Mouse (Mus musculus): ENCODE results near the gene Golga5. TPM values are rescaled to one million over a fixed set of nuclear protein-coding genes. Genes with fewer than 3 reads are reported as not detected.

The Golga5 gene
- total RNA-seq (2021), result 10 to 100 TPM; 22.5 to 25.1 TPM
- long read RNA-seq, transcript Golga5-202 (13 exons, 2,827 nt), result major isoform, 14 of 19 reads
- long read RNA-seq, partial matches to known transcripts, result 3 of 19 reads
- long read RNA-seq, other reads (novel, unspliced or antisense), result 2 of 19 reads

DNA sequence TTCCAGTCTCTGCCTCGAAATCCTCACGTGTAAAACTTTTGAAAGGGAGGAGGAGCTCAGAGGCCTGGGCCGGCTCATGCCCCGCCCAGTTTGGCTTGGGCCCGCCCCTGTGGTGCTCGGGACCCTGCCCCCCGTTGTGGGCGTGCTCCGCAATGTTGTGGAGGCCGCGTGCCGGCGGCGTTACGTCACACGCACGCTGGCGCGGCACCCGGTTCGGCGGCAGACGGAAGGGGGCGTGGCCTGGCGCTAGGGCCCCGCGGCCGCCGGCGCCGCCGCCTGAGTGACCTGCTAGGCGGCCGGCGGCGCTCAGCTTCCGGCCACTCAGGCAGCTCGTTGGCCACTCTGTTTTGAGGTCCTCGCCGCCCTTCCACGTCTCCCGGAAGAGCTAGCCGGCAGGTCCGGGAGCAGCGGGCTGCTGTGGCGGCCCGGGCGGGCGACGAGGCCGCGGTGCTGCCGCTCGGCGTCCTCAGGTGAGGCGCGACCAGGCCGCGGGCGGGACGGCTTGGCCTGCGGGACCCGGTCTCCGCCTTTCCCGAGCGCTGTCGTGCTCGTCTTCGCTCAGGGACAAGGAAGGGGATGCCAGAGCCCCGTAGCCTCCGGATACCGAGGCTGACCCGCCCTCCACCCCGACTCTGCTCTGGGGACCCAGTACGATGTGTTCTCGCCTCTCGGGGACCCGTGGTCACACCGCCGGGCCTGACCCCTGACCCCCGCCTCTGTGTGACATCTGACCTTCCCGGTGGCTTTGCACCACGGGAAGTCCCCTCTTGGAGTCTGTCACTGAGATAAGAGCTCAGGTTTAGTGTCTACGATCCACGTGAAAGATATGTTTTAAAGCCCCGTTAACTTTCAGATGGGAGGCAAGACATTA lies at the start of gene Golga5:
TSS of gene Golga5 (plus strand) at position 242 of the 871 bp plus-strand sequence.
- peak; percentile 96 to 98 for DNase-seq (ENCODE audit: low spot score in 2 of 2)

DNA sequence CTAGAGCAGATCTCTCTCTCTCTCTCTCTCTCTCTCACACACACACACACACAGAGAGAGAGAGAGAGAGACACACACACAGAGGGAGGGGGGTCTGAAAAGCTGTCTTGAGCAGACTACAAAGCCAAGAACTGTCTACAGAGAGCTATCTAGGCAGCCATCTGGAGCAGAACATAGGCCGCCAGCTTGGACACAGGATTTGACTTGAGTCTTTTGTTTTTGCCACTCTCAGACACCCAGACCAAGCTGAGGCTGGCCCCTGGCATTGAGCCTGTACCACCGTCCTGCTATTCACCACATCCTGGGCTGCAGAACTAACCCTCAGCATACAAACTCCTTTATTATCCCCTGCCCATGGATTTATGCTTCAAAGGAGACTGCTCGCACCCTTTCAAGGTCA lies 49.4 kb upstream of the Golga5 start:
- DNase-seq (ENCODE audit: low spot score in 2 of 2), result peak in 1 of 2 experiments; percentile 48

DNA sequence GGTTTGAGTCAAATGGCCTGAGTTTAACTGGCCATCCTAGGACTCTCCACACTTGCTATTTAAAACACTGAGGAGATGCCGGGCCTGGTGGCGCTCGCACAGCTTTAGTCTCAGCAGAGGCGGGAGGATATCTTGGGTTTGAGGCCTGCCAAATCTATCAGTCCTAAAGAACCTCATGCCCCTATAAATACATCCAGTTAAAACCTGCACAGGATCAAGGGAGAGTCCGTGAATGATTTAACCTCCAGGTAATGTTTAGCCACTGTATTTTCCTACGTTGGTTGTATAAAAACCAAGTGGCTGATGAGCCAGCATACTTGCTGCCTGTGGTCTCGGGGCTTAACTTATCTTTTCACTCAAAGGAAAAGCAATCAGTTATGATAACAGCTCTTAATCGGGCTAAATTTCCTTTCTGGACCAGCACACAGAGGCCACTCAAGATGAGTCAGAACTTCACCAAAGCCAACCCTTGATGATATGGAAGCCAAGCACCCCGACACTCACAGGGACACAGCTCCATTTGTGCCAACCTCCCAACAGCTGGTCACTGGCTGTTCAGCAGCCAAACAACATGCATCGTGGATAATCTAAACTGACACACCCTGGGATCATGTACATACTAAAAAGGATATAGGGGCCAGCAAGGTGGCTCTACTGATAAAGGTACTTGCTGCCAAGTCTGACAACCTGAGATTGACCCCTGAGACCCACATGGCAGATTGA lies 48.6 kb upstream of the Golga5 start:
- no peak for DNase-seq (ENCODE audit: low spot score in 2 of 2)

GRCm38 (mm10) chr12:102422065-102422464 lies 46.9 kb upstream of the Golga5 start:
- no peak for DNase-seq (ENCODE audit: low spot score in 2 of 2)

- no peak for DNase-seq (ENCODE audit: low spot score in 2 of 2)
These were observed 46.2 kb upstream of the Golga5 start for GRCm38 (mm10) chr12:102422623-102423320.

GRCm38 (mm10) chr12:102423625-102424024 lies 45.3 kb upstream of the Golga5 start:
- no peak for DNase-seq (ENCODE audit: low spot score in 2 of 2)

- DNase-seq (ENCODE audit: low spot score in 2 of 2), result no peak
These were observed 44.5 kb upstream of the Golga5 start for GRCm38 (mm10) chr12:102424456-102424855.

GRCm38 (mm10) chr12:102425048-102425578 lies 43.8 kb upstream of the Golga5 start:
- no peak for DNase-seq (ENCODE audit: low spot score in 2 of 2)

GRCm38 (mm10) chr12:102426285-102426684 lies 42.6 kb upstream of the Golga5 start:
- no peak for DNase-seq (ENCODE audit: low spot score in 2 of 2)

DNA sequence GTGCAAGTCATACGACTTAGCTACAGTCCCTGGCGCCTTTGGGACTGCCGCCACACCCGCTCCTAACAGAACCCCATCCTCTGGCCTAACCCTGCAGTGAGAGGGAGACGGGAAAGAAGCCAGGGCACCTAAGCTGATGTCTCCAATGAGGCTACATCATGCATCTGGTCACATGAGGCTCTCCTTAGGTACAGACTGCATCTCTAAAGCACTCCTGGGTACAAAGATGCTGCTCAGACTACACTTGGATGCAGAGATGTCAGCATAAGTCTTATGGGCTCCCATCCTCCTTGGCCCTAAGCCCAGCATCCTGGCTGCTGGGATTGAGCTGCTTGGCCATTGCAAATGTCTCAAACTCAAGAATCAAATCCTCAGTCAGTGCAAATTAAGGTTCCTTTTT lies 39.3 kb upstream of the Golga5 start:
- DNase-seq (ENCODE audit: low spot score in 2 of 2), result no peak

GRCm38 (mm10) chr12:102430228-102430627 lies 38.7 kb upstream of the Golga5 start:
- DNase-seq (ENCODE audit: low spot score in 2 of 2), result no peak

GRCm38 (mm10) chr12:102432238-102432637 lies 36.7 kb upstream of the Golga5 start:
- DNase-seq (ENCODE audit: low spot score in 2 of 2), result no peak

GRCm38 (mm10) chr12:102434107-102434506 lies 34.8 kb upstream of the Golga5 start:
- no peak for DNase-seq (ENCODE audit: low spot score in 2 of 2)

DNA sequence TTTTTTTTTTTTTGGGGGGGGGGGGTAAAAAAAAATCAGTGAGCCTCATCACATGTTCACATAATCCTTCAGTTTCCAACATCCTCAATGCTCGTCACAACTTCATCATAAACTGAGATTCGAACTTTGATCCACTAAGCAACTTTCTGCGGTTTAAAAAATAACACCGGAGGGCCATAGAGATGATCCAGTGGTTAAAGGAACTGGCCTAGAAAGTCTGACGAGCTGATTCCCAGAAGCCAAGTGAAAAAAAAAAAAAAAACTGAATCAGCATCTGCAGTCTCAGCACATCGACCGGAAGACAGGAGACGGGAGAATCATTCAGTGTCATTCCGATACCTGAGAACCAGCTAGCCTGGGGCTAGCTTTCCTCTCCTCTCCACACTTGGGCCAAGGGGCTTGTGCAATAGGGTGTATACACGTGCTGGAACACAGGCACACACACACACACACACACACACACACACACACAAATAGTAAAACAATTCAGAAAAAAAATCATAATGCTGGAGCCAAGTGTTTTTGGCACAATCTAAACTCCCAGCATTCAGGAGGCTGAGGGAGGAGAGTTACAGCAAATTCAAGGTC lies 31.9 kb upstream of the Golga5 start:
- no peak for DNase-seq (ENCODE audit: low spot score in 2 of 2)

- DNase-seq (ENCODE audit: low spot score in 2 of 2), result no peak
These were observed 31.0 kb upstream of the Golga5 start for GRCm38 (mm10) chr12:102437952-102438351.

DNA sequence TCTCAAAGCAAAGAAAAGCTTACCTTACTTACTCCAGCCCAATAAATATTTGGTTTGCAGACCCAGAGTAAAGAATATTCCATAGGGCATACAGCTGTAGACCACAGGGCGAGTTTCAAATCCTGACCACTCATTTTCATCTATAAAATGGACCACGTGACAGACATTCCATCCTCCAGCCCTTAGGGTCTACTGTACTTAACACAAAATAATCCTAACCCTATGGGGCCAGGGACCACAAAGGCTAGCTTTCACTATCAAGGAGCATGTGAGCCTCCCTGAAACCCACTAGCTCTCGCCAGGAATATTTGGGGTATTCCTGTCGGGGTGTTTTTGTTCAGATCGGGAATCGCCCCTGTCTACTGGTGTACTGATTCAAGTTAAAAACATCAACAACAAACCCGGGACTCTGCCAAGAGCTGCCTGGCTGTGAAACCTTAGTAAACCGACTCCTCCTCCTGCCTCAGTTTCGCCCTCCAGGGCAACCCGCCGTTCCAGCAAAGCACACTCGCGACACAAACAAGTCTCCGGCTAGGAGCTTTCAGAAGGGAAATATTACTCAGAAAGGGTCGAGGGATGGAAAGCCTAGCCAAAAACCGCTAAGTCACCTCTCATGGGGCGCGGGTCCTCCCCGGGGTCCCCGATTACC lies 29.8 kb upstream of the Golga5 start:
- no peak for DNase-seq (ENCODE audit: low spot score in 2 of 2)

- peak; percentile 98 to 99 for DNase-seq (ENCODE audit: low spot score in 2 of 2)
These were observed 29.3 kb upstream of the Golga5 start, which contains the start of gene Lgmn for GRCm38 (mm10) chr12:102439632-102440023. Gene Lgmn (minus strand): TSS chr12:102439813.

DNA sequence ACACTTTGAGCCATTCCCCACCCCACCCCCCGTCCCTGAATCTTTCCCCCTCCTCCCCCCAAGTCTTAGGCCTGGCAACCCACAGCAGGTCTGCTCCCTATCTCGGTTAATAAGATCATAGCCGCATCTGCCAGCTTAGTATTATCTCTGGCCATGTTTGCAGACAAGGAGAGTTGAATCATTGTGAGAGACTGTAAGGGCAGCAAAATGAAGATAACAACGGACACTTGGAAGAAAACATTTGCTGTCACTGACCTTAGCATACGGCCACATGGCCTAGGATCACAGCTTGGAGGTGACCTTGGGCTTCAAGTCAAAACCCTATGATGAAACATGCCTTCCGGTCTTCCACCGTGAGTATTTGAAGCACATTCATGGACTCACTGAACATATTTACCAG lies 28.4 kb upstream of the Golga5 start:
- DNase-seq (ENCODE audit: low spot score in 2 of 2), result no peak

GRCm38 (mm10) chr12:102441141-102441540 lies 27.8 kb upstream of the Golga5 start:
- no peak for DNase-seq (ENCODE audit: low spot score in 2 of 2)

DNA sequence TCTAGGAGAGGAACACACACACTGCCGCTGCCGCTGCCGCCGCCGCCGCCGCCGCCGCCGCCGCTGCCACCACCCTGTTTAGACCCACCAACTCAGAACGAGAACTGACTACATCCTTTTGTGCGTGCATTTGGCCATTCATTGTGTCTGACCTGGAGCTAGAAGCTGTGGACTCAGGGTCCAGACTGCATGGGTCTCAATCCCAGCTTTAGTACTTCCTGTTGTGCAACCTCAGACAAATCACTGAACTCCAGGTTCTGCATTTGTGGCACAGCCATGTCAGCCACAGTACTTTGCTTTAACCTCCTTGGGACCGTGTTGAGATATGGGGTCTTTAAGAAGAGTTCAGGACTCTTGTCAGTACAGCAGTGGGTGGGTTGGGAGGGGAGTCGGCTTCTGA lies 26.3 kb upstream of the Golga5 start:
- no peak for DNase-seq (ENCODE audit: low spot score in 2 of 2)

All from layer of hippocampus, postnatal 10 days (tissue).